Mouse (Mus musculus): Measurements from ENCODE around the gene Gm45618. TPM values are rescaled to one million over a fixed set of nuclear protein-coding genes. Genes with fewer than 3 reads are reported as not detected.
A peak's percentile ranks its signal among the peaks of the same experiment; 100 is the strongest.
"Not testable (repeated sequence)": the region's sequence is repeated elsewhere in the genome, so short reads cannot be mapped to it uniquely, and the experiment has no call there.

Gm45618 gene
- polyA plus RNA-seq, 1 experiment from 2014 or later, result not detected

GRCm38 (mm10) chr7:142146033-142146432 is 25.5 kb upstream of the Gm45618 start:
- Histone ChIP-seq H3K4me3 (ENCODE audit: low read depth, low read length) (no peak overlapping the region), H3K9me3 (ENCODE audit: low read depth, low read length) (no peaks in the 10 kb centered on the region), H3K9ac (no peak overlapping the region), H3K4me2 (no peak overlapping the region), H3K36me3 (ENCODE audit: insufficient read depth) (no peaks in the 10 kb centered on the region), H3K27ac (ENCODE audit: low read depth) (no peak overlapping the region), H3K27me3 (ENCODE audit: insufficient read depth, low read length) (no peaks in the 10 kb centered on the region), H3K4me1 (ENCODE audit: insufficient read depth) (no peaks in the 10 kb centered on the region)
- DNase-seq, result peak; percentile 85
- ATAC-seq (ENCODE audit: insufficient read depth), result no peak
- WGBS, result 0% methylated on average over 1 of the region's 1 CpGs
- TF ChIP-seq CTCF (IDR thresholded peaks at IDR 0.05; ENCODE audit: low read depth), result peak; percentile 72

GRCm38 (mm10) chr7:142145413-142145940 is 24.9 kb upstream of the Gm45618 start:
- no peaks in the 10 kb centered on the region for H3K9me3 ChIP-seq (ENCODE audit: low read depth, low read length)
- 34% methylated on average over 4 of the region's 4 CpGs for WGBS
- no peak overlapping the region for H3K4me2 ChIP-seq
- ATAC-seq (ENCODE audit: insufficient read depth), result no peak
- no peak overlapping the region for H3K9ac ChIP-seq
- no peaks in the 10 kb centered on the region for H3K4me1 ChIP-seq (ENCODE audit: insufficient read depth)
- TF ChIP-seq CTCF (IDR thresholded peaks at IDR 0.05; ENCODE audit: low read depth), result peak; percentile 40
- no peak overlapping the region for H3K4me3 ChIP-seq (ENCODE audit: low read depth, low read length)
- no peaks in the 10 kb centered on the region for H3K36me3 ChIP-seq (ENCODE audit: insufficient read depth)
- DNase-seq, result peak; percentile 14
- no peaks in the 10 kb centered on the region for H3K27me3 ChIP-seq (ENCODE audit: insufficient read depth, low read length)
- no peak overlapping the region for H3K27ac ChIP-seq (ENCODE audit: low read depth)

DNA sequence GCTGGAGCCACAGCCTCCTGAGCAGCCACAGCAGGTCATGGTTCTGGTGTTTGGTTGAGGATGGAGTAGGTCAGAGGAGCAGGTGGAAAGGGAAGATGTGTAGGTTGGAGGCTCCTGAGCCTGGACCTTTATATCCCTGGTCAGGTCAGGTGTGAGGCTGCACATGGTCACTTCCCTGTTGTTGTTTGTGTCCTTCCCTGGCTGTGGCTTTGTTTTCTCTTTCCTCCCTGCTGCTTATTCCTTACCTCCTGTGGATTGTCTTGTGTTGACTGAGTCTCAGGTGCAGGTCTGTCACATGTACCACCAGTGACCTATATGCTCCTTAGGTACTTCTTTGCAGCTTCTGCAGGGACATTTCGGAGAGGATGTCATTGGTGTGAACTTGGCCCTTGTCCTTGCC is 24.0 kb upstream of the Gm45618 start, which contains the start of gene Gm45337:
Gene Gm45337, minus strand, starts transcription at position 101 of the 400 bp plus-strand sequence.
- no peak for TF ChIP-seq CTCF (IDR thresholded peaks at IDR 0.05; ENCODE audit: low read depth)
- Histone ChIP-seq H3K9me3 (ENCODE audit: low read depth, low read length) (no peaks in the 10 kb centered on the region), H3K4me2 (no peak within 1 kb of the TSS), H3K4me3 (ENCODE audit: low read depth, low read length) (no peak within 1 kb of the TSS), H3K27me3 (ENCODE audit: insufficient read depth, low read length) (no peaks in the 10 kb centered on the region), H3K9ac (no peak within 1 kb of the TSS), H3K4me1 (ENCODE audit: insufficient read depth) (no peaks in the 10 kb centered on the region), H3K36me3 (ENCODE audit: insufficient read depth) (no peaks in the 10 kb centered on the region), H3K27ac (ENCODE audit: low read depth) (no peak within 1 kb of the TSS)
- 44% methylated on average over 1 of the region's 1 CpGs for WGBS
- ATAC-seq (ENCODE audit: insufficient read depth) (no peak), DNase-seq (no peak)

GRCm38 (mm10) chr7:142143506-142144010 is 23.0 kb upstream of the Gm45618 start:
- not testable (repeated sequence) for H3K4me1 ChIP-seq (ENCODE audit: insufficient read depth); H3K4me2 ChIP-seq; H3K27ac ChIP-seq (ENCODE audit: low read depth); H3K4me3 ChIP-seq (ENCODE audit: low read depth, low read length); H3K36me3 ChIP-seq (ENCODE audit: insufficient read depth); ATAC-seq (ENCODE audit: insufficient read depth); H3K27me3 ChIP-seq (ENCODE audit: insufficient read depth, low read length); H3K9ac ChIP-seq; DNase-seq; H3K9me3 ChIP-seq (ENCODE audit: low read depth, low read length)
- WGBS, result 35% methylated on average over 1 of the region's 1 CpGs

DNA sequence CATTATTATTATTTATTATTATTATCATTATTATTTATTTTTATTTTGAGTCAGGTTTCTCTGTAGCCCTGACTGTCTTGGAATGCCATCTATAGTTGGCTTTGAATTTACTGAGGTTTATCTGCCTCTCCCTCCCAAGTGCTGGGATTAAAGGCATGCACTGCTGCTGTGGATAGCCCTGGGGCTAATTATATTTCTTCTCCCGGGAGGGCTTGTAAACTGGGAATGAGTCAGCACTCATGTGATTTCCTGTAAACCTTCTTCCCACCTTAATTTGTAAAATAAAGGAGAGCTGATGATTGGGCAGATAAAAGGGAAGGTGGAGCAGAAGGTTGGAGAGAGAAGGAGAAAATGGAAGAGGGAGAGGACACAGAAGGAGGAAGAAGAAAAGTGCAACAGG is 20.2 kb upstream of the Gm45618 start:
- WGBS, result 35% methylated on average over 1 of the region's 1 CpGs
- no peaks in the 10 kb centered on the region for H3K36me3 ChIP-seq (ENCODE audit: insufficient read depth)
- no peaks in the 10 kb centered on the region for H3K27me3 ChIP-seq (ENCODE audit: insufficient read depth, low read length)
- no peaks in the 10 kb centered on the region for H3K4me1 ChIP-seq (ENCODE audit: insufficient read depth)
- DNase-seq, result no peak
- no peak overlapping the region for H3K4me3 ChIP-seq (ENCODE audit: low read depth, low read length)
- no peak overlapping the region for H3K9ac ChIP-seq
- H3K9me3 ChIP-seq (ENCODE audit: low read depth, low read length), result no peaks in the 10 kb centered on the region
- H3K27ac ChIP-seq (ENCODE audit: low read depth), result no peak overlapping the region
- no peak overlapping the region for H3K4me2 ChIP-seq
- ATAC-seq (ENCODE audit: insufficient read depth), result no peak
- no peak for TF ChIP-seq CTCF (IDR thresholded peaks at IDR 0.05; ENCODE audit: low read depth)

DNA sequence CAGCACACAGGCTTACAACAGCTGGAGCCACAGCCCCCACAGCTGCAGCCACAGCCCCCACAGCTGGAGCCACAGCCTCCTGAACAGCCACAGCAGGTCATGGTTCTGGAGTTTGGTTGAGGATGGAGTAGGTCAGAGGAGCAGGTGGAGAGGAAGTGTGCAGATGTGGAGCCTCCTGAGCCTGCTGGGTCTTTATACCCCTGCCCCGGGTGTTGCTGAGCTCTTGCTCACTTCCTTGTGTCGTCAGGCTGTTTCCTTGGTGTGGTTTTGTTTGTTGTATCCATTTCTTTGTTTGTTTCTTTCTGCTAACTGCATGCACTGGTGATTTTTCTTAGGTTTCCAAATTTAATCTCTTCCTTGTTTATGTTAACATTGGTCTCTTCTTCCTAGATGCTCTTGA is 15.4 kb upstream of the Gm45618 start, which contains the start of gene Gm39115:
Gene Gm39115, minus strand, starts transcription at position 101 of the 400 bp plus-strand sequence.
- not testable (repeated sequence) for DNase-seq; H3K4me1 ChIP-seq (ENCODE audit: insufficient read depth); H3K27ac ChIP-seq (ENCODE audit: low read depth); H3K4me2 ChIP-seq; ATAC-seq (ENCODE audit: insufficient read depth); H3K36me3 ChIP-seq (ENCODE audit: insufficient read depth); H3K9ac ChIP-seq; H3K4me3 ChIP-seq (ENCODE audit: low read depth, low read length); H3K9me3 ChIP-seq (ENCODE audit: low read depth, low read length); H3K27me3 ChIP-seq (ENCODE audit: insufficient read depth, low read length)
- WGBS, result 52% methylated on average over 2 of the region's 2 CpGs

DNA sequence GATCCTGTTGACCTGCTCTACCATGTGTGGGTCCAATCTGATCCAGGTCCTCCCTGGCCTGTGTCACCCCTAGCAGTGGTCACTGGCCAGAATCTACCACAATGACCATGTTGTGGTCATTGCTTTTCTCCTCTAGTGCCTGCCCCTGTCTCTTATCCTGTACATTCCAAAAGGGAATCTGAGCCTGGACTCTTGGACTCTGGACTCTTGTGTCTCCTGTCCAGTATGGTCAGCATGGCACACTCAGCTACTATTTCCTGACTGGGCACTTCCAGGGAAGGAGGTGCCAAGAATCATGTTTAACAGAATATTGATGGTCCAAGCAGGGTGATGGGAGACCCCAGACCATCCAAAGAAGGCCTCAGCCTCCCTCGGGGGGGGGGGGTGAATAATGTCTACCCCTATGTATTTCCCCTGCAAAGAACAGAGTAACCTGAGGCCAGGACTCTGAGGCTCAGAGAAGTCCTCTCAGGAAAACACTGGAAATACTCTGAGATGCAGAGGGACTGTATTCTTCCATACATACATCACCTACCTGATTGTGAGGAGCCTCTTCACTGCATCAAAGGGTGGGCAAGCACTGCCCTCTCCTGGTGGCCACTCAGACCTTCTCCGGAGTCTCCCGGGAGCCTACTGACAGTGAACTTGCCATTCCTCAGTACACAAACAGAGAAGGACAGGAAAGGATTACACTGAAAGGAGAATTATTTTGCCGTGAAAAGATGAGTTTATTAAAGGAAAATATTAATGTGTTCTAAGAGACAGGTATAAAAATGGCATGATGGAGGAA is 13.9 kb upstream of the Gm45618 start:
- peak; percentile 49 for TF ChIP-seq CTCF (IDR thresholded peaks at IDR 0.05; ENCODE audit: low read depth)
- DNase-seq, result peak; percentile 38
- 36% methylated on average over 4 of the region's 4 CpGs for WGBS

More for the DNA sequence above, 13.9 kb upstream of the Gm45618 start:
- Histone ChIP-seq H3K4me3 (ENCODE audit: low read depth, low read length) (no peak overlapping the region), H3K9me3 (ENCODE audit: low read depth, low read length) (no peaks in the 10 kb centered on the region), H3K27ac (ENCODE audit: low read depth) (no peak overlapping the region), H3K9ac (no peak overlapping the region), H3K36me3 (ENCODE audit: insufficient read depth) (no peaks in the 10 kb centered on the region), H3K27me3 (ENCODE audit: insufficient read depth, low read length) (no peaks in the 10 kb centered on the region), H3K4me1 (ENCODE audit: insufficient read depth) (no peaks in the 10 kb centered on the region), H3K4me2 (no peak overlapping the region)
- ATAC-seq (ENCODE audit: insufficient read depth), result no peak
